Mouse (Mus musculus) right cerebral cortex, adult 2 months (tissue): ENCODE results near the gene Abhd17a.
"Not testable (repeated sequence)": the region's sequence is repeated elsewhere in the genome, so short reads cannot be mapped to it uniquely, and the experiment has no call there.

Experiments
- DNase-seq, 2 experiments: peaks; one replicate each; pipeline ENCODE4 v3.0.0; 2021 to 2022; ENCODE audit warnings: low spot score in 2 of 2

The Abhd17a gene

DNA sequence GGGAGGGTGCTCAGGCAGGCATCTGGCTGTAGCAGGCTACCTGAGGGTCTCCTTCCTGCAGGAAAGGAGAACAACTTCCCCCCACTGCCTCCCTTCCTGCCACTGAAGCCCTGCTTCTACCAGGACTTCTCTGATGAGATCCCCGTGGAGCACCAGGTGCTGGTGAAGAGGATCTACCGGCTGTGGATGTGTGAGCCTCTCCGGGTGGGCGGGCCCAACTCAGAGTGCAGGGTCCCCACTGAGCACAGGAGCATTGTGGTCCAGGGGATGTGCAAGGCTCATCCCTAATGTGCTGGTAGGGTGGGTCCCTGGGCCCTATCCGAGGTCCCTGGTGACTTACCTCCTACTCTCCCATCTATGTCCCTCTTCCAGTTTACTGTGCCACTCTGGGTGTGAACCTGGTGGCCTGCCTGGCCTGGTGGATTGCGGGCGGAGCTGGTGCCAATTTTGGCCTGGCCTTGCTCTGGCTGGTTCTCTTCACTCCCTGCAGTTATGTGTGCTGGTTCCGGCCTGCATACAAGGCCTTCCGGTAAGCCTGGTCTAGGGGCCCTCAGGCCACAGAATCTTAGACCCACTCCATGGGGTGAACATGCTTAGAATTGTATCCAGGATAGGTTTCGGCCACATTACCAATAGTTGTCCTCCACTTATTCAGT lies 19.3 kb upstream of the Abhd17a start:
- no peak for DNase-seq

DNA sequence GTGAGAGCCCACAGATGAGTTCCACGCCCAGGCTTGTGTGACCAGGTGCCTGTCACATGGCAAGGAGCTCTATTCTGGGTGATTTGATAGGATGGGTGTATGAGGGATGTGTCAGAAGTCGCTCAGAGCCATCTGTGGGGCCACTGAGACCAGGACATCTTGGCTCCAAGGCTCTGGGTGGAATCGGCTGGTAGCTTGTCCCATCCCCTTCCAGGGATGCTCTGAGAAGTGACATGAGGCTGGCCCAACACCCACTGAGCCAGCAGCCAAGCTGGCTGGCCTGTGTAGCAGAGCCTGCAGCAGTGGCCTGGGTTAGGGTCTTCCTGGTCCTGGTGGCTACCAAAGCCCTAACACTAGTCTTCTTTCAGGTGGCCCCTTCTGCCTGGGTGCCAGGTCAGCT lies 18.3 kb upstream of the Abhd17a start:
- DNase-seq: no peak

DNA sequence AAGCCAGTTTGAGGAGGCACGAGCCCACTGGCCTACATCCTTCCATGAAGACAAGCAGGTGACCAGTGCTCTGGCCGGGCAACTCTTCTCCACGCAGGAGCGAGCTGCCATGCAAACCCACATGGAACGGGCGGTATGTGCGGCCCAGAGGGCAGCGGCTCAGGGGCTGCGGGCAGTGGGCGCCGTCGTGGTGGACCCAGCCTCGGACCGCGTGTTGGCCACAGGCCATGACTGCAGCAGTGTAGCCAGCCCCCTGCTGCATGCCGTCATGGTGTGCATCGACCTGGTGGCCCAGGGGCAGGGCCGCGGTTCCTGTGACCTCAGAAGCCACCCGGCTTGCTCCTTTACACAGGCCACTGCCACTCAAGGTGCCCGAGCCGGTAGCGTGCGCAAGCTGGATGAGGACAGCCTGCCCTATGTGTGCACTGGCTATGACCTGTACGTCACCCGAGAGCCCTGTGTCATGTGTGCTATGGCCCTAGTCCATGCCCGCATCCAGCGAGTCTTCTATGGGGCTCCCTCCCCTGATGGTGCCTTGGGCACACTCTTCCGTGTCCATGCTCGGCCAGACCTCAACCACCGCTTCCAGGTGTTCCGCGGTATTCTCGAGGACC lies 16.7 kb upstream of the Abhd17a start:
- no peak for DNase-seq

DNA sequence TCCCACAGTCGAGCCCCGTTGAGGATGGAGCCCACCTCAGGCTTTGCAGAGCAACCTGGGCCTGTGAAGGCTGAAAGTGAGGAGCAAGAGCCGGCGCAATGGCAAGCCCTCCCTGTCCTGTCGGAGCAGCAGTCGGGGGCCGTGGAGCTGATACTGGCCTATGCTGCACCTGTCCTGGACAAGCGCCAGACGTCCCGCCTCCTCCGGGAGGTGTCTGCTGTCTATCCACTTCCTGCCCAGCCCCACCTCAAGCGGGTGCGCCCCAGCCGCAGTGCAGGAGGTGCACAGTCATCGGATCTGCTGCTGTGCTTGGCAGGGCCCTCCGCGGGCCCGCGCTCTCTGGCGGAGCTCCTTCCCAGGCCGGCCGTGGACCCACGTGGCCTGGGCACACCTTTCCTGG lies 16.2 kb upstream of the Abhd17a start:
- DNase-seq: no peak

DNA sequence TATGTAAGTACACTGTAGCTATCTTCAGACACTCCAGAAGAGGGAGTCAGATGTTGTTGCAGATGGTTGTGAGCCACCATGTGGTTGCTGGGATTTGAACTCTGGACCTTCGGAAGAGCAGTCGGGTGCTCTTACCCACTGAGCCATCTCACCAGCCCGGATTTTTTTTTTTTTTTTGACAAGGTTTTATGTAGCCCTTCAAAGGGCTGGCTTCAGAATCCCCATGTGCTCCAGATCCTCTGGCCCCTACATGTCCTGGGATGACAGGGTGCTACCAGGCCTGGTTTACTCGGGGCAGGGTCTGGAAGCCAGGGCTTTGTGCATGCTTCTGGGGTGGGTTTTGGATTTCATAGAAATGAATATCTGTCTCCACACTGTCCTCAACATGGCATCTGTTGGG lies 15.6 kb upstream of the Abhd17a start, which contains the start of gene Gm49322:
TSS of gene Gm49322 (plus strand) at position 301 of the 400 bp plus-strand sequence.
- not testable (repeated sequence) for DNase-seq

DNA sequence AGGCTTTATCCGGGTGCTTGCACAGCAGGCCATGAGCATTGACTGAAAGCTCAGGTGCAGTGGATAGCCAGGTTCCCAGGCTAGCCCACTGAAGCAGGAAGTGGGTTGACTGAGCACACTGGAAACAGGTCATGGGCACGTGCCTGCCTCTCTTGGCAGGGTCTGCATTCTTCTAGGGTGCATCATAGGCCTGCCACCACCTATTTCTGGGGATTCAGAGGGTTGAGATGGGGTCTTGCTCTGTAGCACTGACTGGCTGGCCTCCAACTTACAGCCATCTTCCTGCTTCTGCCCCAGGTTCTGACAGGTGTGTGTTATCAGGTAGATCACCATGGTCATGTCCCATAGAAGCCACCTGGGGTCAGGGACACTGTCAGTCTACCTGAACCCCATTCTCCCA lies 14.8 kb upstream of the Abhd17a start:
- no peak for DNase-seq

DNA sequence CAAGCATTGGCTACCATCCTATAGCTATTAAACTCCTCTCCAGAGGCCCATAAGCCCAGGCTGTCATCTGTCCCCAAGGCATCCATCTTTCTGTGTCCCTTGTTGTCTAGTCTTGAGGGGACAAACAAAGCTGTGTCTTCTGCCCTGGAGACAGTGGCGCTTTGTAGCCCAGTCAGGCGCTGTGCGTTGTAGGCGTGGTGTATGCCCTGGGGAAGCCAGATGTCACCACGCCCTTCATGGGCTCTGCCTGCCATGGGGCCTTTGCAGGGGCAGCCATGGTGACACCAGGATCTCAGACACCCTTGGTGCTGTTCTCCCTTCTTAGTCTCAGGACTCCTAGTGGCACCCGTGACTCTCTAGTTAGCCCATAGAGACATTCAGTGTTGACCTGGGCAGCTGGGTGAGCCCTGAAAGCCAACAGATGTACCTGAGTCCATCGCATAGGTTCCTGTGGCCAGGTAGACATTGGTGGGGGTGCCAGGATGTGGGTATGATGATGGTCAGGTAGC lies 13.9 kb upstream of the Abhd17a start:
- DNase-seq: no peak

DNA sequence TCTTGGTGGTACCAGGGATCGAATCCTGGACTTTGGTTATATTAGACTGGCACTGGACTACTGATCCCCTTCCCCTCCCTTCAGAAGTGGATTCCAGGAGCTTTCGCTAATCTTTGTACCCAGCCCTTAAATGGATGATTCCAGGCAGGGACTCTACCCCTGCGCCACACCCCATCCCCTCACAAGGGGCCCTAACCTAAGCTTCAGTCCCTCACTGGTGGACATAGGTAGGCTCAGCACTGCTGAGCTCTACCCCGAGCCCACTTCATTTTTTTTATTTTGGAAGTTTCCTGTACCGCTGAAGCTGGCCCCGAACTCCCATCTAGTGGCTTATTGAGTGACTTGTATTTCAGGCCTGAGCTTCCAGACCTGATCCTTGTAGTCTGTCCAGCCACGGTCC lies 13.2 kb upstream of the Abhd17a start:
- no peak for DNase-seq

DNA sequence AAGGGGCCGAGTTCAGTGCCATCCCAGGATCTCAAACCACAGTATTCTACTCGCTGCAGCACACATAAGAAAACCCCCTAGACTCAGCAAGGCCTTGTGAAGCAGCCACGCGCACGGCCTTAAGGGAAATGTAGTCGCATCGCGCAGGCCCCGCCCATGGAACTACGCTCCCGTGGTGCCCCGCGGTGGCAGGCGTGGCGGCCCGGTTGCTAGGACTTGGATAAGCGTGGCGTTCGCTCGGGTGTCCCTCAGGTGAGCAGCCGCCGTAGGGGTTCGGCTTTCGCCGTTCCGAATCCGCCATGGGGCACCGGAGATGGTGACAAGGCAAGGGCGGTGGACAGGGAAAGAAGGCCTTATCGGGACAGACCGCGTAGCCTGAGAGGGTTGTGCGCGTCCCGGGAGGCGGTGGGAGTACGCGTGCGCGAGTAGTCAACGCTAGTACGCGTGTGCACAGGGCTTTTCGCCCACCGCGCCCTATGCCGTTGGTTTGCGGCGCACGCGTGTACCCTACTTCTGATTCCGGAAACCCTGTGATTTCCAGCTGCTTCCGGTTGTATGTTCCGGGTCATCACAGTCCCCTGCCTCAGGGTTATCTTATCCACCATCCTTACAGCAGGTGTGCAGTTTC lies 12.7 kb upstream of the Abhd17a start, which contains the start of the genes Scamp4 and Adat3:
TSS of gene Scamp4 (plus strand) at position 175 of the 628 bp plus-strand sequence.
TSS of gene Adat3 (plus strand) at position 183 of the 628 bp plus-strand sequence.
- peak; percentile 96 to 98 for DNase-seq

DNA sequence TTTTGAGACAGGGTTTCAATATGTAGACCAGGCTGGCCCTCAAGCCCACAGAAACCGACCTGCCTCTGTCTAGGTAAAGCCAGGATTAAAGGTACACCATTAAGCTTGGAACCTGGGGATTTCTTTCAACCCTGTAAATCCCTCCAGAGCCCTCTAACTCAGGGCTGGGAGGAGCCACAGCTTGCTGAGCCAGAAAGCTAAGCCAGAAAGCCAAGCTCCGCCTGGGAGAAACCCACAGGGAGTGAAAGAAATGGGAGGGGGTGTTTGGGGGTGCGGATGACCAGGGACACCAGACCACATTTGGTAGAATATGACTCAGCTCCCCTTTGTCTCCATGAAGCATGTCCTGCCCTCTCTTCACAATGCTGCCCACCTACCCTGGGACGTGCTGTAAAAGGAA lies 6.2 kb upstream of the Abhd17a start:
- no peak for DNase-seq

DNA sequence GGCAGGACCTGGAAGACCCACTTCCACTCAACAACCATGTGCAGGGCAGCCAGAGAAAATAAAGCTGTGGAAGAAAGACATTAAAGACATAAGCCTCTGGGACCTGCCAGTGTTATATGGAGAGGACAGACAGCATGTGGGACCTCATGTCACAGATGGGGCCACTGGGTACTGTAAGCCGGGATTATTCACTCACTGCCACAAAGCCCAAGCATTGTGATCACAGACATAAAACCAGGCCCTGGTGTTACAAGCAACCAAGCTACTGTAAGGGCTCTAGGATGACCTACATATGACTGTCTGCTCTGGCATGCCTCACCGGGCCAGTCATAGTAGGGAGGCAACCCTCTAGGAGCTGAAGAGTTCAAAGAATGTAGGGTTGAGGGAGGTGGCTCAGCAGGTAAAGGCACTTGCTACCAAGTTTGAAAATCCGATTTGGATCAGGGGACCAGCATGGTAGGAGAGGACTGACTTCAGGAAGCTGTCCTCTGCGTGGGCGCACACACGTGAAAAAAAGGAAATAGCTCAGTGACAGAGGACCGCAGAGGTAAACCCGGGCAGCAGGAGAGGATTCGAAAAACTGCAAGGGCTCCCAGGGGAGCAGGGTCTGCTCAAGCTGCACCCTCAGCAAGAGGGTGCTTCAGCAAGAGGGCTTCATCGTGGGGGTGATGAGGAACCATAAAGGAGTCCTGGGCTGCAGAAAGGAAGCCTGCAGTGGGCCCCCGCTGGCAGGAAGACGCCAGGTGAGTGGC lies 838 bp downstream of the Abhd17a start:
- DNase-seq: peak in 1 of 2 experiments; percentile 44

DNA sequence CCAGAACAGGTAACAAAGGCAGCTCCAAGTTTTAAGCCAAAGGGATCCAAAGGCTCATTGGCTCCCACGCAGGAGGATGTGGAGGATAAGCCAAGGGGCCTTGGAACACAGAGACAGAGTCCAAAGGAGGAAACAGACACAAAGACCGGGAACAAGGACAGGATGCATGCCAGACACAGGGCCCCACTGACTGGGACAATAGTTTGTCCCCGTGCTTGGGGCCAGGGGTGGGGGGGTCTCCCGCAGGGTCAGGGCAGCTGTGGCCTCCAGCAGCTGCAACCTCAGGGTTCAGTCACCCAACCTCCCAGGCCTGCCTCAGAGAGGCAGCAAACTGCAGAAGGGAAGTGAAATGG lies 2.9 kb downstream of the Abhd17a start:
- no peak for DNase-seq

DNA sequence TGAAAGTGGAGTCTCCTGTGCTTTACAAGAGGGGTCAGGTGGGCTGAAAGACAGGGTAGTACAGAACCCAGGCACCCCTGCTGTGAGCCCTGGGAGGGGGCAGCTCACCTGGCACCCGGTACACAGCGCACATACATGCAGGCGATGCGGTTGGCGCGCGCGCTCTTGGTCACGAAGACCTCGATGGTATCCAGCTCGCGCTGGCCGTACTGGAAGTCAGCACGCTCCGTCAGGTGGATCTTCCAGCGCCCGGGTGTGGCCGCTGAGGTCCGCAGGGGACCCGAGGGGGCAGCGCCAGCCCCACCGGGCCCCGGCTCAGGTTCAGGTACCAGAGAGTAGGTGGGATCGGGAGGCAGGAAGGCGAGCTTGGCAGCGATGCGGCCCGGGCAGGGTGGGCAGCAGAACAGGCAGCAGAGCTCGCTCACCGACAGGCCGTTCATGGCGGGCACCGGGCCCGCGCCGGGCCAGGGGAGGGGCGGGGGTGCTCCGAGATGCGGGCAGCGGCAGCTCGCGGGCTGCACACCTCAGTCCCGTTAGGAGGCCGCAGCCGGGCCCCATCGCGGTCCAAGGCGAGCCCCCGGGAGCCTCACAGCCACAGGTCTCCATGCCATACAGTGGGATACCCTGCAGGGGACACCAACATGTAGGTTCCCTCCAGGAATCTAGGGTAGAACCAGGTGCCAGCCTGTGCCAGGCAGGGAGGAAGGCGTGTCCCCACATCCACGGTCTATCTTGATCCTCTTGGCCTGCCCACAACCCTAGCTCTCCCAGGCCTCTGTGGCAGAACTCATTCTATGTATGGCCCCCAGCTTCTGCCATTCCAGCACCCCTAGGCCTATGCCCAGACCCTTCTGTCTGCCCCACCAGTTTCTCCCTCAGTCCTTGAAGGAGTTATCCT lies 3.5 kb downstream of the Abhd17a start:
- no peak for DNase-seq

DNA sequence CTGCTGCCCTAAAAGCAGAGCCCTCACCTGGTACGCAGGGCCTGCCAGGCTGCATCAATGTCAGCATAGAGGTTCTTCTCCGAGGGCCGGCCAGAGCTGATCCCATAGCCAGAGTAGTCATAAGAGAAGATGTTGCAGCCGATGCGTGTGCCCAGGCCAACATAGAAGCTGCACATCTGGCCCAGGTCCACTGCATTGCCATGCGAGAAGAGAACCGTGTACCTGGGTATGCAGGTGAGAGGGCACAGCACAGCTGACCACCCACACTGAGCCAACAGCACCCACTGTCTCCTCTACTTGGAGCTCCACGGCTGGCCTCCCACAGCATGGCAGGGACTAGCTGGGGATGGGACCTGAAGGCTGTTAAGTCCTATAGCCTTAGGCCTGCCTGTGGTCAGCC lies 4.6 kb downstream of the Abhd17a start:
- DNase-seq: no peak

DNA sequence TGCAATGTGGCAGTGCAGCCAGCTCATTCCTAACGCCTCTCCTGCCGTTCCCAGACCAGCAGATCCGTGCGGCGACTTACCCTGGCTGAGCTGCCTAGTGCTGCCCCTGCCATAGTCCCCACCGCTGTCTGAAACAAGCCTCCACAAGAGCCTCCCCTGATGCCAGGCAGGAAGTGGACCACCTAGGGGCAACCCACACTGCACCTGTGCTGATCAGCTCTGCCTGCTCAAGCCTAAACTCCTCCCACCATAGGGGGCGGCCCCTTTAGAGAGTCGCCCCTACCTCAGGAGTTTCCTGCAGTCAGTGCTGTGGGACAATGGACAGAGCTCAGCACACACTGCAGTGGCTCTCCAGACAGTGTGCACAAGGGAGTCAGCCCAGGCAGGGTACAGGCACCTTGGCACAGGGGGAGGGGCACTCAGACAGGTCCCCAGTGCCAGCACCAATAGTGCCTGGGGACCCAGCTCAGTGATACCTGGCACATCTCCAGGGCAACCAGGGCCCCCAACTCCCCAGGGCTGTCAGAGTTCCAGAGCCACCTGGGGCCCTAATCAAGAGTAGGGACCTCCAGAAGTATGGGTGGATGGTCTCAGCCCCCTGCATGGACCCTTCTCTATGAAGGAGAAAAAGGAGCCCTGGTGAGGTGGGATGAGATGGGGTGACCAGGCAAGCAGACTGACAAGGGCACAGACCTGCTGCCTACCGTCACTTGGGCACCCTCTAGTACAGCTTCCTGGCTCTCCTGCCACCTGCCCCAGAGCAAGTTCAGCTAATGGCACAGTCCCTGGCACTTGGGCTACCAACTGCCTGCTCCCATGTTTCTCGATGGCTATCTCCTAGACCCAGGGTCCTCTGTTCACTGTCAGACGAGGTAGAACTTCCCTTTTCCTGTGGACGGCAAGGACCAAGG lies 5.2 kb downstream of the Abhd17a start:
- DNase-seq: no peak

DNA sequence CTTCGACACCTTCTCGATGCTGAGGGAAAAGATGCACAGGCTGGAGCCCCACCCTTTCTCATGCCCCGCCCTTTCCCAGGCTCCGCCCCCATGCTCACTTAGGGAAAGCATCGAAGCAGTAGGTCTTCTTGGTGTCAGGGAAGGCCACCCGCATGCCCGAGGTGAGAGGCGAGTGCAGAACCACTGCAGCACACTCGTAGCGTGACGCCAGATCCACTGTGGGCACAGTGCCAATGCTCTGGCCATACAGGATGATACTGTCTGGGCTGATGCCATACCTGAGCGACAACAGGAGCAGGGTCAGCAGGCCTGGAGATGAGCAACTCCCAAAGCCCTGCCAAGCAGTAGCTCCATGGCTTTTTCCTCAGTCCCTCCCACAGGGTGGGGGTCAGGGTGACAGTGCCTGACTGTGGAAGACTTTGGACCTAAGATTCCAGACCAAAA lies 6.1 kb downstream of the Abhd17a start:
- DNase-seq: no peak

DNA sequence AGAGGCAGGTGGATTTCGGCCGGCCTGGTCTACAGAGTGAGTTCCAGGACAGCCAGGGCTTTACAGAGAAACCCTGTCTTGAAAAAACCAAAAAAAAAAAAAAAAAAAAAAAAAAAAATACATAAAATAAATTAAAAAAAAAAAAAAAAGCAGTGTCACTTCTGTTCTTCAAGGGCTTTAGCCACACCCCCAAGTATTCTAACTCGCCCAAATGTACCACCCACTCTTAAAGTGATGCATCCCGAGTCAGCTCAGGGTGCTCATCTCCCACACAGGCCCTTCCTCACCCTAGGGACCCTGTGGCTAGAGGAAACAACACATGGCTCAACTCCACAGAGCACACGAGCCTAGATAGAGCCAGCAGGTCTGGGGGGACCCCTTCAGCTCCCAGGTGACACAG lies 7.1 kb downstream of the Abhd17a start:
- no peak for DNase-seq

DNA sequence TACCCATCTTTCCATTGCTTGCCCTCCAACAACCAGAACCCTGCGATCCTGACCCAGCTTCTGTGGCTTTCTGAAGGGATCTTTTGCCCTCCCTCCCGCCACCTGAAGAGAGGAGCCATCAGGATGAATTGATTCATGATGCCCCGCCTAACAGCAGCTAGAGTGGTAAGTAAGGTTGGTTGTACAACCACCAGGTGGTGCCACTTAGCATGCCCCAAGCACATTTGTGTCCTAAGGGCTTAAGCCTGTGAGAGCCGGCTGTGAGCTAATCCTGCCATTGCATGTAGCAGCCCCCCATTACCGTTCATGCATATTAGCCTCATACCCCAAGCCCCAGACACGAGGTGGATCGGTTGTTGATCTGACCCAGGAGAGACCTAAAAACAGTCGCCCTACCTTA lies 11.2 kb downstream of the Abhd17a start:
- DNase-seq: peak in 1 of 2 experiments; percentile 59

DNA sequence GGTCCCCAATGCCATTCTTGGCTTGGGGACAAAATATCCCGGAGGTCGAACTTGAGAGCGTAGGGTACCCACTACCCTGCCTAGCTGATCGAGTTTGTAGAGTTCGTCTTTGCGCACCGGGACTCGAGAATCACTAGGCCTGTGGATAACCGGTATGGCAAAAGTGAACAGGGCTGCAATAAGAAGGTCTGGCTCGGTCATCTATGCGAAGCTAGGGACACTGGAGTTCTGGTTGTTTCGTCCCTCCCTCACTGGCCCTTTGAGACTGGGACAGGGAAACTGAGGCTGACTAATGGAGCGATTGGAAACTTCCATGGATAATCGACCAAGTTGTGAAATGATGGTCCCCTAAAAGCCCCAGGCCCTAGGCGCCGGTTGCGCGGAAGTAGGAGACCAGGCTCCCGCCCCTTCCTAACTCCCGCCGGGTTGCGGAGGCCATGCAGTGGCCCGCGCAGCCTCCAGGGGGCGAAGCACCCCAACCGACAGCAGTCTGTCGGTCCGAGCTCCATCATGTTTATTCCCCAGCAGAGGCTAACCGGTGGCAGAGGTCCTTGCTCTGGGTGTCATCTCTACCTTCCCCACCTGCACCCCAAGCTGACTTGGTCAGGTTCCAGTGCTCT lies 11.9 kb downstream of the Abhd17a start:
- peak; percentile 50 to 66 for DNase-seq
